Mouse (Mus musculus) c-Kit-positive CD71-positive TER-119-positive erythroid progenitor cells, embryonic 14.5 days (primary cell): Measurements from ENCODE around the gene Lrsam1.

Experiments
- DNase-seq: peaks from one replicate; pipeline ENCODE4 v3.0.0-alpha.2; 2013; ENCODE audit warnings: low spot score

The Lrsam1 gene

DNA sequence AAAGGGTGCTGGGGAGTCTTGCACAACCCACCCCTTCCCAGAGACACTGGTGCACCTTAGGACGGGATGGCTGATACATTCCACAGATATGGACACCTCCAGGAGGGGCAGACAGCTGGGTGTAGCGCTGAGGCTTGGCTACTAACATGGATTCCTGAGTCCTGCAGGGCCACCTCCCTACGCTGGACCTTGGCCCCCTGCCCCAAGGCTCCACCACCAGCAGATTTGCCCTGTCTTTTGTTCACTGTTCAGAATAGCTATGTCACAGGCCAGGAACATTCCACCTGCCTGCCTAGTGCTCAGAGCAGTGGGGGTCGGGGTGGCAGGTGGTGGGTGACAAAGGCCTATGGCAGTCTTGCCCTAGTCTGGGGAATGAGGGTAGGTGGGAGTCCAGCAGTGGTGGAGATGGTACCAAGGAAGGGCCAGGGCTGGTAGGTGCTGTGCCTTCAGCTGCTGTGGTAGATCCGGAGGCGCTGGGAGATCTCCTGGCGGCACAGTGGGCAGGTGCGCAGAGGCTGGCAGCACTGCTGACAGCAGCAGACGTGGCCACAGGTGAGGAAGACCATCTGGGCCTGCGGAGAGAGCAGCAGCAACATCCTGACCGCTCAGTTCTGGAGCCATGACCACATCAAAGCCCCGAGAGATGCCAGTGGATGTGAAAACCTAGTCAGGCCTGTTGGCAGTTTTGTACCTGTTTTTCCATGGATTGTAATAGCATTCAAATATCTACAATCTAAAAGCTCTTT is 34.9 kb downstream of the Lrsam1 start:
- no peak for DNase-seq

DNA sequence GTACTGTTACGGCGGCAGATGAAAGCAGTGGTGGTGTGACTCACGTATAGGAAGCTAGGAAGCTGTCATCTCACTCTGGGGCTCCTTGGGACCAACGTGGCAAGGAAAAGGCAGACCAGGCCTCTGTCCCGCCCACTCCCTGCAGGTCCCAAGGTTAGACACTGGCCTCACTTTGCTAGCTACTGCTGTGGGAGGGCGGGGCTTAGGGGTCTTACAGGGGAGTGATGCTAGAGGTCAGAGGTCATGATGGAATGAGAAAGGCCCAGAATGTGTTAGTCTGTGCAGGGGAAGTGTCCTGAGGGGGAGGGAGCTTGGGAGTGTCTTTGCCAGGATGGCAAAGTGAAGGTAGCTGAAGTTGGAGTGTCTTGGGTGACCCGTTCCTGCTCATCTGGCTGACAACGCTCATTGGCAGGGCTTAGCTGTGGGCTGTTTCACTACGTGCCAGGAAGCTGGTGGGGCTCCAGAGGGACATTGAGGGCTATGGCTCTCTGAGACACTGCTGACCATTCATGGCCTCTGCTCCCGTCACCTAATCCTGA is 37.0 kb downstream of the Lrsam1 start:
- DNase-seq: no peak

DNA sequence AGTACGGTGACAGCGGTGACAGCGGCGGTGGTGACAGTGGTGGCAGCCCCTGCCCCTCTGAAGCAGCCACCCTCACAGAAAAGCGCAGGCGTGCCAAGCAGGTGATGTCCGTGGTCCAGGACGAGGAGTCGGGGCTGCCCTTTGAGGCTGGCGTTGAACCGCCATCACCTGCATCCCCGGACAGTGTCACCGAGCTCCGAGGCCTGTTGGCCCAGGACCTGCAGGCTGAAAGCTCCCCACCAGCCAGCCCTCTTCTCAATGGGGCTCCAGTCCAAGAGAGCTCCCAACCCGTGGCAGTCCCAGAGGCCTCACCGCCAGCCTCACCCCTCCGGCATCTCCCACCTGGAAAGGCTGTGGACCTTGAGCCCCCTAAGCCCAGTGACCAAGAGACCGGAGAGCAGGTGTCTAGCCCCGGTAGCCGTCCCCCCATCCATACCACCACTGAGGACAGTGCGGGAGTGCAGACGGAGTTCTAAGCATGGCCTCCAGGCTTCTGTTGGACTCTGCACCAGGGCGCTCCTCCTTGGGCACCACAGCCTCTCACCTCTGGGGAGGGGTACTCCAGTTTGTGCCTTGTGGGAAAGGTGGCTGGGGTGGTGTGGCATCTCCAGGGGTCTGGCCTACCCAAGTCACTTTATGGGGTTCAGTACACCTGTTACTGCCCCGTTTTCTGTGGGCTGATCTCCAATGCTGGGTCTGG is 37.7 kb downstream of the Lrsam1 start:
- no peak for DNase-seq

DNA sequence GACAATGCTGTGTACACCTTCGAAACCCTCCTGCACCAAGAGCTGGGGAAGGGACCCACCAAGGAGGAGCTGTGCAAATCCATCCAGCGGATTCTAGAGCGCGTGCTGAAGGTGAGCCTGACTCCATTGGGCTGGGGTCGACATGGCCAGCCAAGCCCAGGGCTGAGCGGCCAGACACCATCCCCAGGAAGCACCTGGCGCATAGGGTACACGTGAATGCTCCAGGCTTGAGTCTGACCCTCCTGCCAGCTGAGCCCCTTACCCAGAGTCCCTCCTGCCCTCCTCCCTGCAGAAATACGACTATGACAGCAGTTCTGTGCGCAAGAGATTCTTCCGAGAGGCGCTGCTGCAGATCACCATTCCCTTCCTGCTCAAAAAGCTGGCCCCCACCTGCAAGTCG is 38.9 kb downstream of the Lrsam1 start:
- no peak for DNase-seq

DNA sequence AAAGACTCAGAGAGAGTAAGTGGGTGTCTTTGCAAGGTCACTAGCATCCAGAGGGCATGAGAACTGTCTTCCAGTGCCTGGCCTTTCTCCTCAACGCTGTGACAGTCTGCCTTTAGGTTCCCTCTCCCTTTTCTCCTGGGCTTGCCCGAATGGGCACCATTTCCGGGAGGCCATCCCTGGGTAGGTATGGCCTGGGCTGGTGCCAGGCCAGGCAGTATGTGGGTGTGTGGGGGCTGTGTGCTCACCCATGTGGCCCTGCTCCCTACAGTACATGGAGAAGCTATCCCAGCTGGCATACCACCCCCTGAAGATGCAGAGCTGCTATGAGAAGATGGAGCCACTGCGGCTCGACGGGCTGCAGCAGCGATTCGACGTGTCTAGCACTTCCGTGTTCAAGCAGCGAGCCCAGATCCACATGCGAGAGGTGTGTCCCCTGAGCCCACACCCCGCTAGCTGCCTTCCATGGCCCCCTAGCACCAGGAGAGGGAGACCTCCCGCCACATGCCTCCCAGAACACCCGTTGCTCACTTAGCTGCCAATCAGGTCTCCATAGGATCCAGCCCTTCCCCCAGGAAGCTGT is 39.5 kb downstream of the Lrsam1 start:
- DNase-seq: no peak

DNA sequence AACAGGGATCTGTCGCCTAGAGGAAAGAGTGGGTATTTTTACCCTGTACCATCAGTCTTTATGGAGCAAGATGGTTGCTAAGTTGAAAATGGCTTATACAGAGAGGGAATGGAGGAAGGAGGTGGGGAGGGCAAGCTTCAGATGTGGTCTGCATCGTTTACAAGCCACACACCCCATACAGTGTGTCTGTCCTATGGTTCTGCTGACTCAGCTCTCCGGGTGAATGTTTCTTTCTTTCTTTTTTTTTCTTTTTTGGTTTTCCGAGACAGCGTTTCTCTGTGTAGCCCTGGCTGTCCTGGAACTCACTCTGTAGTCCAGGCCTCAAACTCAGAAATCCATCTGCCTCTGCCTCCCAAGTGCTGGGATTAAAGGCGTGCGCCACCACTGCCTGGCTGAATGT is 40.2 kb downstream of the Lrsam1 start:
- DNase-seq: no peak

DNA sequence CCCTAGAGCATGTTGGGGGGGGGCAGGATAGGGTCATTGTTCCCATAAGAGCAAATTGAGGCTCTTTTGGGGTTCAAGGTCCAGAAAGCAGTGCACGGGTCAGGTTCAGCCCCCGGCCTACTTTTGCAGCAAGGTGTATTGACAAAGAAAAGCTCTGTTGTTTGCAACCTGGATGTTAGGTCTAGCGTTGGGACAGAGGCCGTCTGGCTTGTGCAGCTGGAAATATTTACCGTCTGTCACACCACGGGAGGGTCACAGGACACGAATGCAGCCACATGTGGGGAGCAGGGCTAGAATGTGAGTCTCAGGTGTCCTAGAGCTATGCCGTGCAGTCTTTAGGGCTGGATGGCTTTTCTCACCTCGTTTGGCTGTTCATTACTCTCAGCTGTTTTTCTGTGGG is 43.0 kb downstream of the Lrsam1 start:
- DNase-seq: no peak

DNA sequence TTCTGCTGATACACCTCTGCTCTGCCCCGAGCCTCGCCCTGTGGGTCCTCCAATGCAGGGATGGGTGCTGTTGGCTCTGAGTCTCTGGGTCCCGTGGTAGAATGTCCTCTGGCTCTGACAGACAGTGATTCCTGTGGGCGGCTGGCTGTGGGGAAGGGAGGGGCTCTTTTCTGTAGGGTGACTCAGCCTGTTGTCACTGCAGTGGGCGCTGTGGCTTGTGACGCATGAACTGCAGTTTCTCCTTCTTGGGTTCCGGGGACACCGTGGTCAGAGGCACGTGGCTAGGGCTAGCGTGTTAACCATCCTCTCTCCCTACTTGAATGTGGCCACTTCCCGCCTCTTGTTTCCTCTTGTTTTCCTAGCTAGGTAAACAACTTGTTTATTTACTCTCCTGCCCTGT is 43.9 kb downstream of the Lrsam1 start:
- DNase-seq: peak; percentile 19

DNA sequence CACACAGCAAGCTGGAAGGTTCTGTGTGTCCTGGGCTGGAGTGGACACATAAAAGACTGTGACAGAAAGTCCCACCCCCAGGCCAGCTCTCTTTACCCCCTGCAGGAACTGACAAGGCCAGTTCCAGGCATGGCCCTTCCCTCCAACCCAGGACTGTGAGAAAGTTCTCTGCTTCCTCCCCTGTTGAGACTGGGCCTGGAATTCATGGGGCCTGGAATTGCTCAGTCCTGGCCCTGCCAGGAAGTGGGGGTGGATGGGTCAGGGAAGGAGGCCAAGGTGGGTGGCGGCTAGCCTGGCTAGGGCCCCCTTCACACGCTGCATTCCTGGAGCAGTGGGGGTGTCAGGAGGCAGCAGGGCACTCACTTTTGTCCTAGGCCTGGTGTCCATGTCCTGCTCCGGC is 46.5 kb downstream of the Lrsam1 start:
- DNase-seq: no peak

DNA sequence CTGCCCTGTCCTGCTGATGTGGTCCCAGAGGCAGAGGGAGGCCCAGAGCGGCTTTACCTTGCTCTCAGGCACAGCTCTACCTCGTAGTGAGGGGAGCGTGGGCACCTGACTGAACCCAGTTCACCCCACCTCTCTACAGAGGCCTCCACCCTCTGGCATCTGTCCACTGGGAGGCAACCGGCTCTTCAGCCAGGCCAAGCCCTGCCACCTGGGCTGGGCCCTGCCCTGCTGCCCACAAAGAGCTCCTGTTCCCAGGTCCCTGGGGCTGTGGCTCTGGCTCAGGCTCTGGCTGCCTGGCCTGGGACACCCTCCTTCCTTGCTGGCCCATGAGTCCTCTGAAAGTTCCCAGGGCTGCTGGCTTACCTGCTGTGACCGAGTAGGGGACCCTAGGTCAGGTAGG is 47.1 kb downstream of the Lrsam1 start:
- DNase-seq: no peak

DNA sequence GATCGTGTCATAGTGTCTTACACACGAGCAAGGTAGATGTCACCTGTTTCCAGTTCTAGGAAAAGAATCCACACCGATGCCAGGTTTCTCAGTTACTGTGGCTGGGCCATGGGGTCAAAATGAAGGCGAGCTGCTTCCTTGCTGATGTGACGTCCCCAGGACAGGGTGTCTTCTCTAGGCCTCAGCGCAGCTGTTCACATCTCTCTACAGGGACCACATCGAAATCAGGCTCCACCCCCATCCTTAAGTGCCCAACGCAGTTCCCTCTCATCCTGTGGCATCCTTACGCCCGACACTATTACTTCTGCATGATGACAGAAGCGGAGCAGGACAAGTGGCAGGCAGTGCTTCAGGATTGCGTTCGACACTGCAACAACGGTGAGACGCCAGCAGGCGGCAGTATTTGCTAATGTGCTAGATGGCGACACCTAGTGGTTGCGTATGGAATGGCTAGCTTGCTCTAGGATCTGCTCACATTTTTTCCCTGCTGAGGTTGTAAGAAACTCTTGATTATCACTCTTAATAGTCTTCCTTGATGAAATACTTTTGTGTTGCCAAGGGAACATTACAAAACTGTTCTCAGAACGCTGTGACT is 49.1 kb downstream of the Lrsam1 start:
- peak; percentile 88 for DNase-seq

DNA sequence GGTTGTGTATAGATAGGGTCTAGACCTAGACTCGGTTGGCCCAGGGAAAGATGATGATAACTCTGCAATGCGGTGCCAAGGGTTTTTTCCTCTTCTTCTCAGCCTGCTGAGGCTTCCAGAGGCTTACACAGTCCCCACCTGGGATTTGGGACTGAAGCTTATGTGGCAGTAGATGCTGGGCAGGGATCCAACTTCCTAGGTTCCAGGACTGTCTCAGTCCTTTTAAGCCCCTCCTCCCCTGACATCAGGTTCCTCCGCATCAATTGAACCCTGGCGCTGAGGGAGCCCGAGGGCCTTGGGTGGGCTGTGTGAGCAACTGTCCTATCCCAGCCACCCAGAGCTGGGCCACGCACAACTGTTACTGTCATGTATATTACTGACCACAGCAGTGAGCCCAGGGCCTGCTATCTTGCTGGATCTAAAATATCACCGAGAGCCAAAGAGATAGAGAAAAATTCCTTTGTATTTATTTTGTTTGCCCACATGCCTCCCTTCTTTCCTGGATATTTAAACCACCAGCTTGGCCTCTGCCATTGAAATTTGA is 49.7 kb downstream of the Lrsam1 start:
- no peak for DNase-seq

DNA sequence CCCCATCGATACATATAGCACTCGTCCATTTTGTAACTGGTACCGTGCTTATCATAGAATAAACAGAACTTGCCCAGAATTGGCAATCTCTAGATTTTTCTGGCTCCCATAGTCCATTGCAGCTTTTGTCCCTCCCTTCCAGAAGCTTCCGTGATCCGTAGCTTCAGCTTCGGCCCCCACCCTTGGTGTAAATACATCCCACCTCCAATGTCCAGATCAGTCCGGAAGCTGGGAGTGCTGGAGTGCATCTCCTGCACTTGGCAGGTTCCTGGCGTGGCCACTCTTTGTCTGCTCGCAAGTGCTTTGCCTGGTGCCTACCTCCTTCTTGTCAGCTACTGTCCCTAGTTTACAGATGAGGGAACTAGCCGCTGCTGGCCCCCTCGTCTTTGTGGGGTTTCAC is 52.6 kb downstream of the Lrsam1 start:
- DNase-seq: no peak

DNA sequence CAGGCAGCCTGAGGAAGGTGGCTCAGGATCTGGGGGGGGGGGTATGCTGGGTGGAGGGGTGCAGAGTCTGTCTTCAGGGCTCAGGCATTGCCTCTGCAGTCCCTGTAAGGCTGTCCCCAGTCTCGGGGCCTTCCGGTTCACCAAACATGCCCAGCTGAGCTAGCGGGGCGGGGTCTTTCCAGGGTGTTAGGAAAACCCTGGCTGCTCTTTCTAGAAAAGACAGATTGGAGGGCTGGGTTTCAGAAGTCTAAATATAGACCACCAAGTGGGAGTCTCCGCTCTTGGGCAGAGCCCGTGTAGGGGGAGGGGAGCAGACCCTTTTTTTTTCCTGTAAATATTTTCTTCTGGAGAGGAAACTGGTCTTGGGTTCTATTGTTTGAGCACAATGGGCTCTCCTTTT is 53.1 kb downstream of the Lrsam1 start:
- no peak for DNase-seq

DNA sequence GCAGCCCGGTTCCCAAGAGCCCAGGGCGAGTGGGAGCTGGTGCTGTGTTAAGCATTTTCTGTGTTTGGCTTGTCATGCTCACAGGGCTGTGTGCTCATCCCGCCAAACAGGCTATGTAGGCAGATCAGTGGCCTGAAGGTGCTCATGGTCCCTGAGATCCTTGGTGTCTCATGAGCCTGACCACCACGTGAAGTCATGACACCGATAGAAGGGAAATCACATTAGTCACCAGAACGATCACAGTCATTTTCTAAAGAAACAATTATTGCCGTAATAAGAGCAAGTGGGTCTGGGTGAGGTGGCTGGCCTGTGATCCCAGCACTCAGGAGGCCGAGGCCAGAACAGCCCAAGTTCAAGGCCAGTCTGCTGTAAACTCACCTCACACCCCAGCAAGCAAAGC is 54.0 kb downstream of the Lrsam1 start:
- no peak for DNase-seq

DNA sequence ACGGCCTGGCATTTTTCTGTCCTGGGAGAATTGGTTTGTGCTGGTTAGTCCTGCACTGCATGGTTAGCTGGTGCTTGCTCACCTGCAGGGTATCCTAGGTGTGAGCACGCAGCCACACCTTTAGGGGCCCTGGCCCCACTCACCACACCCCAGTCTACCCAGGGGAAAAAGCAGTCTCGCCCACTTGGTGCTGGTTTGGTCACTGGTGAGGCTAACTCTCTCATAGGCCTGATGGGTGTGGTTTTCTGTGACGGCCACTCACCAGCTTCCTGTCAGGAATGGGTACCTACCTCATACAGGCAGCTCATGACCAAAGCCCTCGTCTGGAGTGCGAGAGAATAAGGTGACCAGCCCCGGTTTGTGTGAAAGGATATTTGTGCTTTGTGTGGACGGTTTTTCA is 56.1 kb downstream of the Lrsam1 start:
- no peak for DNase-seq

DNA sequence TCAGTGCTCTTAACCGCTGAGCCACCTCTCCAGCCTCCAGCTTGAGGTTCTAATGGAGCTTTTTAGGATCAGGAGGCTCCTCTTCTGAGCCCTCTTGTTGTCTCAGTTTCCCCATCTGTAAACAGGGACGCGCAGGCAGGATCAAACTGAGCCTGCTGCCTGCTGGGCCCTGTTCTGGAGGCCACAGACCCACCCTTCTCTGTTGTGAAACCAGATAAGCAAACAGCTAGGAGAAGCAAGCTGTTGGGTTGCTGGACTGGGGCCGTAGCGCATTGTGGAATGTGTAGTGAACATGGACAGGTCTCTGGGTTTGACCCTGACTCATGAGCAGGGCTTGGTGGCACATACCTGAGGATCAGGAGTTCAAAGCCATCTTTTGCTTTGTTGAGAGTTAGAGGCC is 56.8 kb downstream of the Lrsam1 start:
- DNase-seq: no peak

DNA sequence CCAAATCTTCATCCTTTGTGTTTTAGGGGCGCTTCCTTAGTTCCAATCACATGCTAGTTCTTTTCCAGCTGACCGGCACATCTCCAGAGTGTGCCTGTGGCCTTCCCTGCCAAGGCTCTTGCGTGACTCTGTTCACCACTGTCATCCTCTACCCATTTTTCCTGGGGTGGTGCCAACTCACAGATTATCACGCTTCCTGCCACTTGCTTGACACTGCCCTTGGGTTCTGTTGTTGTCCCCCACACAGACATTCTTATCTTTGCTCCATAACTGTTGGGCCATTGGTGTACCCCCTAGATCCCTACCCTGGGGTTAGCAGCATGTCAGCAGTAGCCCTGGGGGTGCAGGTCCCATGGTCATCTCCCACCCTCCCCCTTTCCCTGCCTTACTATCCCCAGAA is 57.9 kb downstream of the Lrsam1 start:
- no peak for DNase-seq

DNA sequence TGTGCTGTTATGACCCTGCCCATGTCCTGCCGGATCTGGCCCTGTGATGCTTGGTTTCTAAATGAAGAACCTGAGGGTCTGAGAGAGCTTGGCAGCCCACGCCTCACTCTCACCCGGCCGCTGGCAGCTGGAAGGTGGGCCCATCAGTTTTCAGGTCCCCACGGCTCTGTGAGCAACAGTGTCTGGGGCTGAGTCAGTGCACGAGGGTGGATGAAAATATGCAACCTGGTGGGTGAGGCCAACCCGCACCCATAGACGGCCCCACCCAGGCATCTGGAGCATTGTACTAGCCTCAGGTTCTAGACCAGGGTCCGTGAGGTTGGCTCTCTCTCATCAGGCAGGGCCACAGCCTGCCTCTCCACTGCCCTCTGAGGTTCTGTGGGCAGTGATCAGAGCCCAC is 59.3 kb downstream of the Lrsam1 start:
- no peak for DNase-seq

DNA sequence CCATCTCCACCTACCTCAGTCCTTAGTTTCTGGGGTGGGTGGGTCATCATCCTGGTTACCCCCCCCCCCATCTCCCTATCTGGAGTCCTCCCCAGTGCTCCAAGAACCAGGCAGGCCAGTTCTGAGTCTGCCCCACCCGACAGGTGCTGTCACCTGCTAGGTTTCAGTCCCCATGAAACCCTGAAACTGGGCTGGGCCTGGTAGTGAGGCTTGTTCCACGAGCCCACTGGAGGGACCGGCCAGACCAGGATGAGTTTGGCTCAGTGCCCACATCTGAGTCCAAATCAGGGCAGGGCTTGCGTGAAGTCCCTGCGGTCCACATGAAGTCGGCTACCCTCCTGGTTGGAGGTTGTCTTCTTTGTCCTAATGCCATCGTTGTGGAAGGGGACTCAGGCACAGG is 62.4 kb downstream of the Lrsam1 start:
- DNase-seq: no peak

DNA sequence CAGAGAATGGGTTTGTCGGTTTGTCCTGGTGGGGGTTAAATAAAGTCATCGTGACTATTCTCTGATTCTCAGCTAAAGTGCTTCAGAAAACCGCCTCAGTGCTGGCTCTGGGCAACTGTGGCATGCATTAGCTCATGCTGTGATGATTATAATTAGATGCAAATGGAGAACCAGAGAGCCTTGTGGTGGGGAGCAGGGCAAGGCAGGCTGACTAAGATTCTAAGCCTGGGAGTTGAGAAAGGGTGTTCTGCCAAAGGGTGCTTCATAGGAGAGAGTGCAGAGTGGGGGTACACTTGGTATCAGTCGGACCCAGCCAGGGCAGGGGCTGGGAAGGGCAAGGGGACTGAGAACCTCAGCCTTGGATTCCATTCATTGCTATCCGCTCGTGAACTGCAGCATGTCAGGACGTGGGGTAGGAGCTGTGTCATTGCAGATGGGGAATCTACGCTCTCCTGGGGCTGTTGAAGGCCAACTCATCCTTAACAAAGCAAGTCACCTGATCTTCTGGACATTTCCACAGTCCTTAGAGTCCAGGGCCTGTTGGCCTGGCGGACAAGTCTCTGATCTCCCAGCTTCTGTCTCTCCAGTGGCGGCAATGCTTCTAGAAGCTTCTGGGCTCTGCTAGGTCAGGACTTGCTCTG is 64.8 kb downstream of the Lrsam1 start:
- DNase-seq: no peak

DNA sequence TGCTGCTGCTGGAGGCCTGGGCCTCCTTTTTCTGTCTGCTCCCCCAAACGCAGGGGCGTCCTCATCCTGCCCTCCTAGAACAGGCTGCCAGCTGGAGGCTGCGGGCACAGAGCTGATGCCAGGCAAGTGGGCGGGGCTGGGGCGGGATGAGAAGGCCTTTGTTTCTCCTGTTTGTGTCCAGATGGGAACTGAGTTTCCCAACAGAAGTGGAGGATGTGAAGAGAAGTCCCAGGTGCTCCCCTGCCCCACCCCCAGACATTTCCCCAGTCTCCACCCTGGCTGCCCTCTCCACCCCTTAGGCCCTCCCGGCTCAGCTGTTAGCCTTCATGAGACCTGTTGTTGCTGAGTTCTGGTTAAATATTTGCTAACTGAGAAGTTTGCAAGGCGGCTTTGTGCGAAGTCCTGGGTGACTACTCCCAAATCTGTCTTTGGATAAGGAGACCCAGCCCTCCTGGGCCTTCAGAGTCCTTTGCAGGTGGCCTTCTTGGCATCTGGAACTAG is 65.8 kb downstream of the Lrsam1 start:
- DNase-seq: no peak
